Mouse (Mus musculus) layer of hippocampus, adult 11-12 months (tissue): Measurements from ENCODE around the gene Atg16l2.
A peak's percentile ranks its signal among the peaks of the same experiment; 100 is the strongest.

ENCODE experiments used
- DNase-seq: peaks from one replicate; pipeline ENCODE4 v3.0.0; 2022; ENCODE audit warnings: low spot score

The Atg16l2 gene

GRCm38 (mm10) chr7:101292086-101292485 lies 10.0 kb downstream of the Atg16l2 start:
- no peak for DNase-seq

GRCm38 (mm10) chr7:101291641-101292040 lies 10.4 kb downstream of the Atg16l2 start:
- DNase-seq: no peak

GRCm38 (mm10) chr7:101291211-101291610 lies 10.8 kb downstream of the Atg16l2 start:
- DNase-seq: no peak

- DNase-seq: no peak
These were observed 11.7 kb downstream of the Atg16l2 start for GRCm38 (mm10) chr7:101290401-101290800.

GRCm38 (mm10) chr7:101288436-101288835 lies 13.6 kb downstream of the Atg16l2 start:
- DNase-seq: no peak

GRCm38 (mm10) chr7:101287820-101288219 lies 14.2 kb downstream of the Atg16l2 start:
- DNase-seq: no peak

- no peak for DNase-seq
These were observed 15.2 kb downstream of the Atg16l2 start for GRCm38 (mm10) chr7:101286891-101287290.

- no peak for DNase-seq
These were observed 17.5 kb downstream of the Atg16l2 start for GRCm38 (mm10) chr7:101284504-101284903.

- DNase-seq: no peak
These were observed 19.3 kb downstream of the Atg16l2 start for GRCm38 (mm10) chr7:101282721-101283120.

DNA sequence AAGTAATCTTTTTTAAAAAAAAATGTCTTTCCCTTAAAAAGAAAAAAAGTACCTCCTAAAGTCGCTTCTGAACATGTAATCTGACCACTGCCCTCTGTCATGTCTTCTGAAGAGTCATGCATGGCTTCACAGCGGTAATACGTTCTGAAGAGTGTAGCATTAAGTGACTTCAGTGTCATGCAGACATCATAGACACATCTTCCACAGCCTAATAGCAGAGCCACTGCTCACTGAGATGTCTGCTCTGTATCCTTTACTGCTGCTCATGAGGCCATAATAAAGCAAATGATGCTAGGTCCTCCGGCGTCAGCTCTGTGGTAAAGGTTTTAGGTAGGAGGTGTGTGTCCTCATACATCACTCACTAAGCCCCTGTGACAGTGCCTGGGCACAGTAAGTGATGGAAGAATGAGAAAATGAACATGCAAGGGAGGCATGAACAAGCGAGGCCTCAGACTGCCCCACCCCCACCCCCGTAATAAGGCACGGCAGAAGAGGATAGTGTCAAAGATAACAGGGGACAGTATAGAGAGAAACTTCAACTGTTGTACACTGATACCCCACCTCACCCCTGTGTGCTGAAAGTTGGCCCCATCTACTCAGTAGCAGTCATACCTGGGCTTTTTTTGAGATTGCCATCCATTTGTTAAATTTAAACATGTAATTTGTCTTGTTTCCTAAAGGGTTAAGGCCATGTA lies 29.4 kb downstream of the Atg16l2 start:
- no peak for DNase-seq

GRCm38 (mm10) chr7:101271602-101272001 lies 30.4 kb downstream of the Atg16l2 start:
- no peak for DNase-seq

- peak; percentile 32 for DNase-seq
These were observed 34.4 kb downstream of the Atg16l2 start for GRCm38 (mm10) chr7:101267457-101268259.

GRCm38 (mm10) chr7:101263511-101263910 lies 38.5 kb downstream of the Atg16l2 start:
- DNase-seq: no peak

DNA sequence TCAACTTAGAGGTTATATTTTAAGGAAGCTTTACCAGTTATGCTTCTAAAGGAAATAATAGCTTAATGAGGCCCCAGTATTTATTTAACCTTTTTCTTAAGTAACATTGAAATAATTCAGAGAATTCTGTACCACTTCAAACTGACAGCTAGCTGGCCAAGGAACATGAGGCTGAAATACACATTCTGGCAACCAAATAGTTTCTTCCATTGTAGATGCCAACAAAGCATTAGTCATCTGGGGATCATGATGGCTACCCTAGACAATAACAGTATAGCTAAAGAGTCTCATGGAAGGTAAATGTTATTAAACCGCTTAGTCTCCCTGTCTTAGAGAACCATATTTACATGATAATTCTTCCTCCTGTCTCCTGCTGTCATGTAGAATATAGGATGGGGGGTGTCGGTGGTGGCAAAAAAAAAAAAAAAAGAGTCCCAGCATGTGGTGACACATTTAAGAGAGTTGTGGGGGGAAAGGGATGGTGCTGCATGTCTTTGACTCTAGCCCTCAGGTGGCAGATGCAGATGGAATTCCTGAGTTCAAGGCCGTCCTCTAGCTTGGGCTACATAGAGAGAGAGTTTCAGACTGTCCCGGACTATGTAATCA lies 40.0 kb downstream of the Atg16l2 start:
- DNase-seq: no peak

DNA sequence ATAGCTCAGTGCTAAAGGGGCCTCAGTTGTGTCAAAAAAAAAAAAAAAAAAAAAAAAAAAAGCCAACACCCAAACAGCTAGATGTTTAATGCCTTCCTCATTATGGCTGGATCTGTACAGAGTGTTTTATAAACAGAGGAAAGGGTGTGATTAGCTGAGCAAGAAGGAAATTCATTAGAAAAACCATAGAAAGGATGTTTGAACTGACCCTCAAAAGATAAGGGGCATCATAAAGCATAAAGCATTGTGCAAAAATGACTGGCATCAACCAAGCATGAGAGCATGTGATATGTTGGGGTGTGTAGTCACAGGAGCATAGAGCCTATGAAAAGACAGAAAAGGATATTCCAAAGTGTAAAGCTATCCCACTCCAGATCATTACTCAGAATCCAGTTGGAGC lies 43.6 kb downstream of the Atg16l2 start:
- no peak for DNase-seq

- no peak for DNase-seq
These were observed 49.0 kb downstream of the Atg16l2 start for GRCm38 (mm10) chr7:101253071-101253470.

GRCm38 (mm10) chr7:101249173-101249572 lies 52.9 kb downstream of the Atg16l2 start:
- no peak for DNase-seq

- no peak for DNase-seq
These were observed 53.3 kb downstream of the Atg16l2 start for GRCm38 (mm10) chr7:101248760-101249159.

DNA sequence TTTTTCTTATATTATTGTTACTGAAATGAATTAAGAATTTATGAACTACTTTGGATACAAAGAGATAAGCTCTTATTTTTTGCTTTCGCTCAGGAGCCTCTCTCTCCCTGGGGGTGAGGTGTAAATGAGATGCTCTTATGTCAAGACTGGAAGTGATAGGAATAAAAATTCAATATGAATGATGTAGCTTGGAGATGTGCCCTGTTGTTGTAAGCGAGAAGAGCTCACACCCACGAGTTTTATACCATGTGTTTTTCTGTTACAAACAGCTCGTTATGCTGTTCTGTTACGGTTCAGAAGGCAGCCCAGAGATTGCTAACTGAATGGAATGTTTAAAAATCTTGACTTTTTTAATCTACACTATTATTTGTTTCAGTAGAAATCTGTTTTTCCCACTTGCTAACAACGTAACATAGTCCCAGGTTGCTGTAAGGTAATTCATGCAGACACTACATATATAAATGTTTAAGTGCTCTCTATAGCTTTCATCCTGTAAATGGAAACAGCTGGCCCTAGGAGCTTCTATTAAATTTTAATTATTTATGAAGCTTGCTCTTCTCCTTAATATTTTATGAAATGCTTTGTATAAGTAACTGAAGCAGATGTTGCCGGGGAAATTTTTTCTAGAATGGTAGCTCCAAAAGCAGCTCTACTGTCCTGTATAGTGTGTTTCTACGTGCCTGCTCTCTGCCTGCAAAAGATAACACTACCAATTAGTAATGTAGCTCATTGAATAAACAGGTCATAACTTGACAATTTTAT lies 65.2 kb downstream of the Atg16l2 start:
- DNase-seq: peak; percentile 35

DNA sequence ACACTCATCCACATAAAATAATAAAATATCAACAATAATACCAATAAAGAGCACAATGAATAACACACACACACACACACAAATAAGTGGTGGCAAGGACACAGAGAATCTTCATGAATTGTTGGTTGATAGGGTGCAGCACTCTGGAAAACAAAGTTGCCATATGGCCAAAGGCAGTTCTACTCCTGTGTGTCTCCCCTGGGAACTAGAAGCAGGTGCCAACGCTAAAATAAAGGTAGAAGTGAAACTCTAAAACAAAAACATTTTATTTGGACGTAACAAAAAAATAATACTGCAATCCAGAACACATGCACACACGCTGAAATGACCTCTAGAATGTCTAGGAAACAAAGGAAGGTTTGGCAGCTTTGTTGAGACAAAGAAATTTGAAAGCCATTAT lies 69.3 kb downstream of the Atg16l2 start:
- DNase-seq: no peak

DNA sequence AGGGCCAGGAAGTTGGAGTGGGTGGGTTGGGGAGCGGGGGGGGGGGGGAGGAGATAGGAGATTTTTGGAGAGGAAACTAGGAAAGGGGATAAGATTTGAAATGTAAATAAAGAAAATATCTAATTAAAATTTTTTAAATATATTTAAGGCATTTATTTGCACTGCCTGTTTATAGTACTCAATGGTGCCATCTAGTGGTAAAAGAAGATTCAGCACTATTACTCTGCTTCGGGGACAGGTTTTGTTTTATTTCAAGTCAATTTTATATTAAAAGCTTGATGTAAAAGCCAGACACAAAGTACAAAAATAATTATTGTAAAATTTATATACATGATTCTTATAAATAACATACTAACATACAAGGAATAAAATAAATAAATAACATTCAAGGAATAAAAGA lies 70.6 kb downstream of the Atg16l2 start:
- peak; percentile 37 for DNase-seq

- DNase-seq: no peak
These were observed 72.7 kb downstream of the Atg16l2 start for GRCm38 (mm10) chr7:101229336-101229735.
